Mouse (Mus musculus) adipose tissue, adult 10 weeks (tissue): Measurements from ENCODE around the gene Chuk. TPM values are rescaled to one million over a fixed set of nuclear protein-coding genes. Genes with fewer than 3 reads are reported as not detected.

Experiments
- polyA plus RNA-seq: library from polyadenylated mRNA; stranded (reverse); fragments of 350-450 nt; fragmentation: Illumina TruSeq; extraction: RNeasy Lipid Tissue Mini Kit (QIAGEN cat#74804); gene quantifications from one replicate; pipeline ENCODE4 v1.2.3, GENCODE M21; 2014; ENCODE audit warnings: low read depth, low replicate concordance

Chuk gene
- polyA plus RNA-seq = 54.5 TPM

GRCm38 (mm10) chr19:44106831-44107660 is at the start of gene Chuk:
TSS of gene Chuk (minus strand) at chr19:44107480.

GRCm38 (mm10) chr19:44145702-44146567 is 38.7 kb upstream of the Chuk start, which contains the start of gene Bloc1s2:
TSS of gene Bloc1s2 (minus strand) at chr19:44146446.

GRCm38 (mm10) chr19:44135072-44135959 is 28.0 kb upstream of the Chuk start, which contains the start of gene Cwf19l1:
TSS of gene Cwf19l1 (minus strand) at chr19:44135876.

GRCm38 (mm10) chr19:44069121-44069913 is 38.0 kb downstream of the Chuk start, which contains the start of gene Erlin1:
TSS of gene Erlin1 (minus strand) at chr19:44069785.

GRCm38 (mm10) chr19:44028972-44029371 is 78.3 kb downstream of the Chuk start, which contains the start of gene Cyp2c23:
TSS of gene Cyp2c23 (minus strand) at chr19:44029208.

Other genes with a start within 250 kb of the Chuk start
- 24.3 TPM for gene Dnmbp, start 167.3 kb downstream of the Chuk start, polyA plus RNA-seq
- 18.4 TPM for gene Cpn1, start 120.9 kb downstream of the Chuk start, polyA plus RNA-seq
- gene Cyp2c23, start 78.3 kb downstream of the Chuk start, polyA plus RNA-seq = 0.21 TPM
- 17.7 TPM for gene Erlin1, start 37.7 kb downstream of the Chuk start, polyA plus RNA-seq
- gene Cwf19l1, start 28.4 kb upstream of the Chuk start, polyA plus RNA-seq = 13.9 TPM
- gene Bloc1s2, start 39.0 kb upstream of the Chuk start, polyA plus RNA-seq = 41.8 TPM
- 0.89 TPM for gene Pkd2l1, start 85.0 kb upstream of the Chuk start, polyA plus RNA-seq
- gene Scd3, start 95.8 kb upstream of the Chuk start, polyA plus RNA-seq = 4.5 TPM
- gene Scd2, start 186.2 kb upstream of the Chuk start, polyA plus RNA-seq = 390 TPM
- gene Scd4, start 225.6 kb upstream of the Chuk start, polyA plus RNA-seq = 0.83 TPM